Mouse (Mus musculus) heart, adult 8-10 months (tissue): Measurements from ENCODE around the gene Lancl1. TPM values are rescaled to one million over a fixed set of nuclear protein-coding genes. Genes with fewer than 3 reads are reported as not detected.

Source experiments
- DNase-seq: peaks from one replicate; pipeline ENCODE4 v3.0.0; 2022; ENCODE audit warnings: low spot score
- total RNA-seq, 4 experiments: library from RNA; stranded (reverse); gene quantifications; 2 replicates each; pipeline ENCODE4 v1.2.4; 2022

Lancl1 gene
- total RNA-seq, 4 experiments from 2014 or later = 34.5 to 38.8 (median 38.0) TPM

DNA sequence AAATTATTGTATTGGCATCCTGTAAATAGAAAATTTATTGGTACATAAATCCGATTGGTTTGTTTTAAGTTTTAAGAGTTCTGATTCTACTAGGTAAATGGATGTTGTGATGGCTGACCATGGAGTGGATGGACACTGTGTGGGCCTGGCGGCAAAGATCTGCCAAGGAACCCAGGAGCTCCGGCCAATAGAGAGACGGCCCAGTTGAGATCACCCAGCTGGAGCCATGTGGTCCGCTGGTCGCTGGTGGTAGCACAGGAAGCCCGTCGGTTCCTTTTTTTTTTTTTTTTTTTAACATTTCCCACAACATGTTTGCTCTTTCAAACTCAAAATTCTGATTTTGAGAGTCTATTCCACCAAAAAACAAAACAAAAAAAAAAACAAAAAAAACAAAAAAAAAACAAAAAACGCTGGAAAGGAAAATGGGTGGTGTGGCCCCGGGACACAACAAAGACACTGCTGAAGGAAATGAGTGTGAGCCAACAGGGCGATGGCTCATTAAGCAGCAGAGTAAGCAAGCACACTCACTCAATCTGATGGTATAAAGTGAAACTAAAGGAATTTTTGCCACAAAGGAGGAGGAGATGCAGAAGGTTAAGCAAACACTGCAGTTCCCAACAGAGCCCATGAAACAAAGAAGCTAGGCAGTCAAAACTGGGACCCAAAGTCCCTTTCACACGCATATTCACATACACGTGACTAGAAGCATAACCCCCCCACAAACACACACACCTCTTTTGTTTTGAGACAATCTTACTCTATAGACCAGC lies 21.4 kb downstream of the Lancl1 start:
- no peak for DNase-seq

DNA sequence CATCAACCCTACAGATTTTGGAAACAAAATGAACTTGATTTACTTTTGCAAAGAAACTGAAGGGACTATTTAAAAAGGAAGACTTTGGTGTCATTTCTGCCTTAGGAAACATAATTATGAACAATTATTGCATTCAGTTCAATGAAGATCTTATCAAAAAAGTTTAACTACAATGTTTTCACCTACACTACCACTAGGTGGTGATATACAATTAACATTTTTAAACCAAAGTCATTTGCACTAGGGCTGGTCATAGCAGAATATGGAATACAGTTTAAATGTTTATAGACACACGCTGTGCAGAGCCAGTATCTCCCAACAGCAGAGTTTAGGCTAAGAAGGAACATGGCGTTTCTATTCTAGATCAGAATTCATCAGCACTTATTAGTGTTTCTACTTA lies 24.5 kb downstream of the Lancl1 start:
- DNase-seq = no peak

DNA sequence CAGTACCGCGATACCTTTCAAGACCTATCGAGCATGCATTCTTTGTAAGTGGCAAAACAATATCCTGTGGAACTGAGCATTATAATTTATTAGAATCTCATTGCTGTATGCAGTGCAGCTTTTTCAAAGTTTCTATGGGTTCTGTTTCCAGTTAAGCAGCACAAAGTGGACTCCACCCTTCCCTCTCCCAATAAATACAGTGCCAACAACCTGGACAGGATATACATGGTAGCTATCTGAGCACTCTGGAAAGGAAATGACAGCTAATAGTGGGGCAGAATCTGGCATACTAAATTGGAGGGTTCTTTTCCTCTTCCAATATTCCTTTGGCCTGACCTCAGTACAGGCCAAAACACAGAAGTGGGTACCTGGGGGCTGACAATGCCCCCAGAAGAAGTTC lies 28.2 kb downstream of the Lancl1 start:
- DNase-seq = no peak

DNA sequence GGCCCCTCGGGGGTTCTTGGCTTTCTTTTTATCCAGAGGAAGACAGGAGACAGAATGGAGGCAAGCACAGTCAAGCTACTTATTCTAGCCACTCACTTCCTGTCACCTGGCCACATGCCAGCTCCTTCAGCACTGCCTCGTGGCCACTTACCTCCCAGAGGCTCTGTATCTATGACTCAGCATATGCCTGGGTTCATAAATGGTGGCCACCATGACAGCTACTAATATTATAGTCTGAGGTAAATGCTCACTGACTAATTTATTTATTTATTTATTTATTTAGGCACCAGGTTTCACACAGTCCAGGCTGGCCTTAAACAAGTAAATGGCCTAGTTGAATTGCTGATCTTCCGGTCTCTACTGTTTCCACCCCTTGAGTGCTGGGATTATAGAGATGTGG lies 35.0 kb downstream of the Lancl1 start:
- no peak for DNase-seq

DNA sequence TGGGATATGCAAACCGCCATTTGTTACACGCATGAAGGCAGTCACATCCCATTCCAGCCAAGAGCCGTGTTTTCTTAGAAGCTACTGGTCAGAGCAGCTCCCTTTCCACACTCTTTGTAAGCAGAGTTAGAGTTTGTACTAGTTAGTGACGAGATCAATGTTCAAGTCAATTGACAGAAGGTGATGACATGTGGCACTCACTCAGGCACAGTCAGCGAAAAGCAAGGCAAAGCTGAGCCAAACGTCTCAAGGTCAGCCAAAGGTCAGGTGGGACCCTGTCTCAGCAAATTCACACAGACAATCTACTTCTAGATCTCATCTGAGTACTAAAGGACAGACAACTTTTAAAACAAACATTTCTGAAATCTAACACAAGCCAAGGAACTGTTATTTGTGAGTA lies 36.4 kb downstream of the Lancl1 start:
- no peak for DNase-seq

DNA sequence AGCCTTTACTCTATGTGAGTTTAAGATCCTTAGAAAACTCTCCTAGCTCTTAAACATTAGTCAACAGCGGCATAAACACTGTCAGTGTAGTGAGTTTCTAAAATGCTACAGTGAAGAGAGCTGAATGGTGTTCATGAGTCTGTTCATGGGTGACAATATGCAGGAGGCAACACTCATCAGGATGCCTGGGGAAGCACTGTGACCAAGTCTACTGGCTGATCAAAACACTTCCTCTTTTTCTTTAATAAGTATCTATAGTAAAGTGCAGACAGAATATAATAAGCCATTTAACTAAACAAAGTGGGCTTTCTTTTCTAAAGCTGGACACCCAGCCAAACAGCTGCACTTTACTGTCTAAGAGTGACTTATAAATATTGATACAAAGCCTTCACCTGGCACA lies 37.3 kb downstream of the Lancl1 start:
- DNase-seq = no peak

DNA sequence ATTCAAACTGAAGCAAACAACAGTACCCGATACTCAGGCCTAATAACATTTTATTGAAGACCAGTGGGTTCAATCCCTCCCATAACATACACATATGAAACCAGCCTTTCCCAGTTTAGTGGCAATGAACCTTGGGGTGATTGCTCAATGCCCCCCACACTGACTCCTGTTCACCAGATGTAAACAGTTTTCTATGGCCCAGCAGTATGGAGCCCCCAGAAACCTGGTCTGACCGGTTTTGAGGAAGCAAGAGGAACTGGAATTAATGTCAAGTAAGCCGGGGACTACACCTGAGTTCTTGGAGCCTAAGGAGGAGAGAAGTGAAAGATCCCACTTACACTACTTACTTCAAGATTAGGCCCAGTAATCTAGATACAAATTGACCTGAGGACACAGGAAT lies 38.2 kb downstream of the Lancl1 start:
- DNase-seq = no peak

DNA sequence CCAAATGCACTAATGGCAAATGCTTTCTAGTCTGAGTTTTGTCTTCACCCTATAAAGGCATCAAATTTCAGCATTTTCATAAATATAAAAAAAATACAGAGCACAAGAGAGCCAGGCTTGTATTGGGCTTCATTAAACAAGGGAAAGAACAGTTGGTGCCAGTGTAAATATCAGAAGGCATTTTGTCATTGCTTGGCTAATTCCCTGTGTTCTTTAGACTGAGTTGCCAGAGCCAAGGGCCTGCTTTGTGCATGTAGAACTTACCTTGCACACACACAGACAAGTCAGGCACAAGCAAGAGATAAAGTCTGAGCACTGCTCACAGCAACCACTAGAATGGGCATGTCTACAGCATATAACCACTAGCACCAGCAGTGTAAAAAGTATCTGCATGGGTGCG lies 40.1 kb downstream of the Lancl1 start:
- DNase-seq = no peak

DNA sequence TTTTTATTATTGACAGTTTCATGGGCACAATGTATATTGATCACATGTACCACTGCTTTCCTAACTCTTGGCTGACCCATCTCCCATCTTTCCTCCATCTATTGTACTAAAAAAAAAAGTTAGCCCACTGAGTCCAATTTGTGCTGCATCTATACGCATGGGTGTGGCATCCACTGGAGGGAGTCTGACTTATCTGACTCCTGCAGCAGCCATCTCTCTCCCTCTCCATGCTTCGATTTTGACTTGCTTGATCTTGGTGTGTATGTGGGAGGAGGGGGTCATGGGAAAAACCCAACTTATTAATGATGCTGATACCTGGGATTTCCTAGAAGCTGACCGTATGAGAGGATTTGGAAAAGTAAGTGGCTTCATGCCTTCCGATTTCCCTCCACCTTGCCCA lies 40.5 kb downstream of the Lancl1 start:
- no peak for DNase-seq

DNA sequence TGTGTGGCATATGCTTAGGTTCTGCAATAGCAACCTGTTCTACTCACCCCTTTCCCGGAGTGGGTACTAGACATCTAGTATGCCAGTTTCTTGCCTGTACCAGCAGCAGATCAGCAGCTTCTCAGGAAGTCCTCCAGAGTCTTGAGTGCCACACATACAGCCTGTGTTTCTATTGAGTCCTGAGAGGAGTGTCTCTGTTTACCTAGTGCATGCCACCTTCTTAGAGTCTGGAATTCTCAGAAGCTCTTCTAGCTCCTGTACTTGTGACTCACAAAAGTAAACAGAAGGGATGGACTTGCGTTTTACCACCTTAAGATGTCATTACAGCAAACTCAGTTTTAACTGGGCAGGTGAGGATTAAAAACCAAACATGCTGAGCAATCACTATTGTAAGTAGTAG lies 41.9 kb downstream of the Lancl1 start:
- DNase-seq = no peak

DNA sequence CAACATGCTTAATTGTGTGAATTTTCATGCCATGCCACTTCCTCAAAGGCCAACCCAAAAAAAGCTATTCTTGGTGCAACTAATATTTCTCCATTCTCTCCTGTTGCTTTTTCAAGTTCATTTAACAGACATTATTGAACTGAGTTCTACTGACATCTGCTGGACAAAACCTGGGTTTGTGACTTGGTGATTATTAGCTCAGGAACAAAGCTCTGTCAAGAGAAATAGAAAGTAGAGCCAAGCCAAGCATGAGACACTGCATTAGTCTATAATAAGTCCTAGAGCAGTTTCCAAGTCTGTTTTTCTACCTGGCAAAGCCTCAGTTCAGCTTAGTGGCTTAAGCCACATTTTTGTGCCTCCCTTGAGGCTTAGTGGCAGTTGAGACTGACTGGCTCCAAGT lies 45.9 kb downstream of the Lancl1 start:
- DNase-seq = peak; percentile 58

DNA sequence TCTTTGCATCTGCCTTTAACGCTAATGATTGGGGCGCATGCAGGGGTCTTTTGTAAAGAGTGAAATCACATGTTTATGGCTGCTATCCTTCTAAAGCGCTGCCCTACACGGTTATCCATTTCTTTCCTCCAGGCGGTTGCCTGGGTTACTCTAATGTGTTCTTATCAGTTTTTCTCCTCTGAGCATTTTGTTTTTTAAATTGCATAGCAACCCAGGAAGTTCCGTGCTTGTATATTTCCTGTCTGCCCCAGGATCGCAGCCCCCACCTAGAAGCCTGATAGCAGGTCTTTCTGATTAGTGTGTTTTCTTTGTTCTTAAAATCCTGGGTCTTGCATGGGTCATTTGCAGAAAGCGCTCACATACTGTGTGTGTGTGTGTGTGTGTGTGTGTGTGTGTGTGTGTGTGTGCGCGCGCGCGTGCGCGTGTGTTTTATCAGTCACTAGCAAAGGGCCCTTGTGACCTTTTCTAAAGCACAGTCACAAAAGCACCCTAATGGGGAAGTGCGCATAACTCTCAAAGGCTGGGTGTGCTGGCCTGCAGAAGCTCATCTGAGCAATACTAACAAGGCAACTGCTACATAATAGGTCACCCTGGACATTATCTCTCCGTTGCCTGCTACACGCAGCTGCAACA lies 51.0 kb downstream of the Lancl1 start:
- DNase-seq = no peak

DNA sequence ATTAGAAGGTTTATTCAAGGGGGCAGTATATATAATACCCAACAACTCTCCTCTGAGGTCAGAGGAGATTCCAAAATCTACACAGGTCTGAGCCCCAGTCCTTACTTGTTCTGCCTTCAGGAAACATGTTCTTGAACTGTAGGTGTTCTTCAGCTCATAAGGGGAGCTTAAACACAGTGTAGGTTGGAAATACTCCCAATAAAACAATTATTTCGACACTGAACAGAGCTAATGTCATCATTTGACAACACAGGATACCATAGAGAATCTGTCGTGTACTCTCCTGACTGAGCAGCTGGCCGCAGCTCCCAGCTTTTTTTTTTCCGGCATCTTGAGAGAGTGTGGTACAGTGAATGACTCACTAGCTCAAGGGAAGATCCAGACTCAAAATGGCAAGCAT lies 52.8 kb downstream of the Lancl1 start:
- DNase-seq = no peak

DNA sequence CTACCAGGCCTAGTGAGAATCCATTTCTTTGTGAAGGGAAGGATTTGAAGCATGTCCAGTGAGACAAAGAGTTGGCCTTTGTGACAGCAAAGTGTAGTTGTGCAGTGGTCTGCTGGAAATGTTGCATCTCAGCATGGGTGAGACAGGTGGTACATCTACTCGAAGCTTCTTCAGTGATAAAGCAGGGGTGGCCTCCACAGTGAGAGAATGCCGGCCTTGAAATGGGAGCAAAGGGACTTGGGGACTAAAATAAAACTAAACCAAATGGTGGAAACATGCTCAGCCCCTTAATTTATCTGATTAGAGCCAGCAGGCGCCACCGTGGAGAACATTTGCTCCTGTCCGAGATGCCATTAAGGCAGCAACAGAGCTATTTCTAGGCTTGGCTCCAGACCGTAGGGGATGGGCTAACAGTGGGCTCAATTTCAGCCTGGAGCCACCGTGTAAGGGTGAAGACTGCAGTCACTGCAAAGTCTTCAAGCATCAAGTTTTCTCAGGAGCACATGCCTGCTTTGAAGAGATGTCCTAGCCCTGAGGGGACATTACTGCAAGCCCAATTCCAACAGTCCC lies 53.5 kb downstream of the Lancl1 start:
- no peak for DNase-seq

DNA sequence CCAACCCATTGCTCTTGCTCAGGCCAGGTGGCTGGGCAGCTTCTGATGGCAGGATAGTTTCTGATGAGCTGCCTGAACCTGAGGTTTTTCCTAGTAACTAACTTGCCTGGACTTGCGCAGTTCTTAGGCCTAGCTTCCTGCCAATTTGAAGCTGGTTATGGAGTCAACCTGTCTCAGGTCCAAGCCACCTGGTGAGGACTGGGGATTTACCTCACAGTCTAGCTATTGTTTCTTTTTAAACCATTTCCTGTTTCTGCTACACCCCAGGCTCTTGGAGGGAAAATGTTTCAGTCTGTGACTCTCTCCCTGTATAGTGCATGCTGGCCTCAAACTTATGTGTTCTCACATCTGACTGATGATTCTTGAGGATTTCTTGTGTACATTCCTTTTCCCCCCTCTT lies 58.5 kb downstream of the Lancl1 start:
- no peak for DNase-seq

DNA sequence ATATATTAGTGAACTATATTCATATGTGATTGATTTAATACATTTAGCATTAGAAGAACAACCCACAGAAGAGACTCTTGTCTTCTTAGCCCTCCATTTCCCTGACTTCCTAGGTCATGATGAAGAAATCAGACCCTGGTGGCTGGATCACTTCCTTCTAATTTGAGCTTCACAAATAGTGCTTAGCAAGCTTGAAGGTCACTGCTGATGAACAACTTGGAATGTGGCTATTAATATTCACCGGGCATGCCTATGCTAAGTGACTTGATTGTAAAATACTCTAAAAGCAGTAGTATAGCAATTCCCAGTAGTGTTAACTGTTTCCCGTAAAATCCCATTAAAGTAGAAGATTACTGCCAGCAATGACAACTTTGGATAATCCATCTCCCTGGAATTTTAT lies 63.2 kb downstream of the Lancl1 start:
- DNase-seq = no peak

DNA sequence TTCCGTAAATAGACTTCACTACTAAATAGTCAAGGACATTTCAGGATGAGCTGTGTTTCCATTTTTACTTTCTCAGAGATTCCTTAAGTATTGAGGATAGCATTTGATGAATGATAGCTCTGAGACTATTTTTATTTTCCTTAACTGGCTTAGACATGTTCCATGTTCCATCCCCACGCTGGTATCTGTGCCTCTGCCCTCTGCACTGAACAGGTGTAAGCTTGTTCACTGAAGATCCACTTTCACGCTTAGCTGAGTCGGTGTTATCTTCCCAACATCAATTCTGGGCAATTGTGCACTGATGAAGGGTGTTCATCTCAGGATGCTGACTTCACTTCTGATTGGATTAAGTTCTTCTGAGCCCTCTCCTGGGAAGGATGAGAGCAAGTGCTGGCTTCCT lies 73.8 kb downstream of the Lancl1 start:
- DNase-seq = no peak

DNA sequence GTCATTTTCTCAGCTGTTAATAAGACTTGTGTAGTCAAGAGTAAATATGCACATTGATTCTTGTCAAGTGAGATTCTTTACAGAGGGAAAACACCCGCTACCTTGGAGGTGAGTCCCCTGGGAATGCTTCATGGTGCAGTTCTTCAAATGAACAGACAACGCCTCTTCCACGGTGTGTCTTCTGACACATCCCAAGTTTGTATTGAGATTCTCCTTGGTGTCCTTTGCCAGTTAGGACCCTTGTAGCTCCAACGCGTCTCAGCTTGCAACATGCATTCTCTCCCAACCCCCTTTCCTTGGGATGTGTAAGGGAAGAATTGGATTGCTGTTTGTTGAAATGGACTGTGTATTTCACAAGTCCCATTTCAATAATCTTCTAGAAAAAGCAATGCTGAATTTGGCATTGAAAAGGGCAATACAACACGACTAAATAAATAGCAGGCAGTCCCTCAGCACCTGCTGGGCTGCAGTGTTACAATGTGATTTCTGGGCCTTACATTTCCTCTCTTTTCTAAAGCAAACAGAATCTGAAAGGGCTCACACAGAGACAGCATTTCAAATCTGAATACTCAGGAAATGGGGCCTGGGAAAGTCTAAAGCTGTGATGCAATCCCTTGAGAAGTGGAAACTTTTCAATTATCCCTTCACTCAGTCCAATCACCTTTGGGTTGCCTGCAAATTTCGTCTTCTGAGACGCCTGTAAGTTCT lies 78.0 kb downstream of the Lancl1 start:
- no peak for DNase-seq

DNA sequence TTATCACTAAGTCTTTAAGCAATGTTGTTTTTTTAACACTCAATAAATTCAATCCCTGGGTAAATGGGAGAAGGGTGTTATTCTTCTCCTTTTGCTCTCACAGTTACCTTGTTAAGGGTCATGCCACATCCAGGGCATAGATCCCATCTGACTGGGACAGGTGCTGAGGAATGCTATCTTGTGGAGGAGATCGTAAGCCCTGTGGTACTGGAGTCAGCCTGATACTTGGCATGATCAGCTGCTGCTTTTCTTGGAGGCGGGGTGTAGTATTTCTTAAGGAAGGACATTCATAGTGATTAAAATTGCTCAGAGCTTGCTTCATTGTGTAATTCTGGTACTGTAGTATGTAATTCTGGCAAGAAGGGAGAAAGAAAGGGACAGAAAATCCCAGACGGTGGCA lies 81.3 kb downstream of the Lancl1 start:
- DNase-seq = no peak

DNA sequence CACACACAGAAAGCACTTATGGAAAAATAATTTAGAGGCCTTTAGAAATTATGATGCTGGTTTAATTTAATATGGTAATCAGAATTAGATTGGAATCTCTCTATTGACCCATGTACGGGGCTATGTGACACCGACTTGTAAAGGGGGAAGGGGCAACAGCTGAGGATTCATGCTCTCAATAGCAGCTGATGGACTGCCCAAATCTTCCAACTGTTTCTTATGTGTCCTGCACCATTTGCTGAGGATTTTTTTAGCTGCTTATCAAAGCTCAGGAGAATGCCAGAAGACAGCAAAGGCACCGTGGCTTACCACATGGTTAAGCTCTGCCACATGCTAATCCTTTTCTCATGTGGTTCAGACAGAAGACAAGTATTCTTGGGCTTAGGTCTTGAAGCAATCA lies 87.6 kb downstream of the Lancl1 start:
- no peak for DNase-seq
